Mouse (Mus musculus) heart, embryonic 12.5 days (tissue): ENCODE measurements at regions not wholly inside any gene's neighbourhood (a gene's known extent, or its start where the extent isn't known, plus 50 kb on each side); places are given as distances from the start of the nearest gene placed in this dataset.

Source experiments
- ATAC-seq: fragments of 200-750 bp; cut with Nextera tagmentation; 2 replicates; pipeline ENCODE4 v1.8.0; 2017; ENCODE audit warnings: moderate TSS enrichment, moderate library complexity; ENCODE audit not compliant: insufficient number of reproducible peaks, low FRiP score
- H3K27ac ChIP-seq: fragments of 300-500 bp; sonication (generic); 2 replicates; pipeline ENCODE4 v1.5.1; 2016; ENCODE audit warnings: mild to moderate bottlenecking, moderate library complexity; ENCODE audit not compliant: poor library complexity, severe bottlenecking
- H3K27me3 ChIP-seq: fragments of 300-500 bp; sonication (generic); replicated peaks from 2 replicates; pipeline ENCODE4 v1.6.1; 2016; ENCODE audit warnings: mild to moderate bottlenecking, moderate library complexity
- H3K36me3 ChIP-seq: fragments of 300-500 bp; sonication (generic); 2 replicates; pipeline ENCODE4 v1.6.1; 2016; ENCODE audit warnings: mild to moderate bottlenecking, moderate library complexity
- H3K4me1 ChIP-seq: fragments of 300-500 bp; sonication (generic); replicated peaks from 2 replicates; pipeline ENCODE4 v1.6.1; 2016; ENCODE audit warnings: mild to moderate bottlenecking
- H3K4me2 ChIP-seq: fragments of 300-500 bp; sonication (generic); 2 replicates; pipeline ENCODE4 v1.6.1; 2016; ENCODE audit warnings: mild to moderate bottlenecking, moderate library complexity
- H3K4me3 ChIP-seq: fragments of 300-500 bp; sonication (generic); 2 replicates; pipeline ENCODE4 v1.5.1; 2016; ENCODE audit warnings: mild to moderate bottlenecking
- H3K9ac ChIP-seq: fragments of 300-500 bp; sonication (generic); 2 replicates; pipeline ENCODE4 v1.6.1; 2016; ENCODE audit warnings: mild to moderate bottlenecking, moderate library complexity
- H3K9me3 ChIP-seq: fragments of 300-500 bp; sonication (generic); replicated peaks from 2 replicates; pipeline ENCODE4 v1.6.1; 2016; ENCODE audit warnings: mild to moderate bottlenecking, moderate library complexity
- WGBS: fragments of 180-500 bp; shearing (Covaris S2); methylation state at CpG from one replicate; pipeline ENCODE4 v1.1.7; 2016; 5-methylcytosine and 5-hydroxymethylcytosine counted together

GRCm38 (mm10) chr9:46621851-46622250, 302.1 kb upstream of the 4931429L15Rik start:
- no peak overlapping the region for H3K27ac ChIP-seq
- no peaks in the 10 kb centered on the region for H3K9me3 ChIP-seq
- 0 out of 2 replicates have a peak, but pooled peaks cover 4% of the 10 kb centered on the region for H3K27me3 ChIP-seq
- ATAC-seq = no peak
- no peak overlapping the region for H3K4me3 ChIP-seq
- no peak overlapping the region for H3K4me2 ChIP-seq
- no peaks in the 10 kb centered on the region for H3K36me3 ChIP-seq
- H3K9ac ChIP-seq = no peak overlapping the region
- no peaks in the 10 kb centered on the region for H3K4me1 ChIP-seq
- WGBS = 83% methylated on average over 6 of the region's 6 CpGs

GRCm38 (mm10) chr9:46610101-46611005, 290.6 kb upstream of the 4931429L15Rik start:
- Histone ChIP-seq H3K4me3 (no peak overlapping the region), H3K36me3 (no peaks in the 10 kb centered on the region), H3K9ac (no peak overlapping the region), H3K27ac (no peak overlapping the region), H3K27me3 (peaks cover 2% of the 10 kb centered on the region; the same call in 1 of the 2 replicates), H3K4me2 (no peak overlapping the region), H3K4me1 (peaks cover 5% of the 10 kb centered on the region; the same call in 1 of the 2 replicates), H3K9me3 (peaks cover 7% of the 10 kb centered on the region)
- 46% methylated on average over 11 of the region's 11 CpGs for WGBS
- no peak for ATAC-seq

DNA sequence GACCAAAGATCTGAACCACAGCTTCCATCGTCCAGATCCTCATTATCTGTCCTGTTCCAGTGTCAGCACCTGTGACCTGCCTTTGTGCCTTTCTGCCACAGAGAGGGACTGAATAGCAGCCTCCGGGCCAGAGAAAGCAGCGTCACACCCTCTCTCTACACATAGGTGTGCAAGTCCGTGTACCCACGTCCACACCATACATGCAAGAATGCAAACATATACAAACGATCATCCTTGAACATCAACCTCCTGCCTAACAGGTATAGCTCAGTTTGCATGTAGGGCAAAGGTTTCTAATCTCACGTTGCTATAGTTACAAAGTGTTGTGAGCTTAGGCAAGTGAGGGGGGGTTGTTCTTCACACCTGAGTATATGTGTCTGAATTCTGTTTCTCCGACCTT, 288.9 kb upstream of the 4931429L15Rik start:
- WGBS = 83% methylated on average over 8 of the region's 8 CpGs
- Histone ChIP-seq H3K4me3 (no peak overlapping the region), H3K9ac (no peak overlapping the region), H3K4me1 (peaks cover 5% of the 10 kb centered on the region; the same call in 1 of the 2 replicates), H3K27me3 (peaks cover 10% of the 10 kb centered on the region; the same call in 1 of the 2 replicates), H3K36me3 (no peaks in the 10 kb centered on the region), H3K4me2 (no peak overlapping the region), H3K9me3 (peaks cover 7% of the 10 kb centered on the region), H3K27ac (no peak overlapping the region)
- ATAC-seq = no peak

GRCm38 (mm10) chr9:46600803-46601202, 281.0 kb upstream of the 4931429L15Rik start:
- Histone ChIP-seq H3K9me3 (no peaks in the 10 kb centered on the region), H3K27ac (no peak overlapping the region), H3K36me3 (no peaks in the 10 kb centered on the region), H3K4me3 (no peak overlapping the region), H3K4me2 (peak overlapping the region; percentile 45), H3K4me1 (peaks cover 16% of the 10 kb centered on the region), H3K9ac (no peak overlapping the region), H3K27me3 (peaks cover 24% of the 10 kb centered on the region)
- ATAC-seq = no peak
- 58% methylated on average over 9 of the region's 9 CpGs for WGBS

DNA sequence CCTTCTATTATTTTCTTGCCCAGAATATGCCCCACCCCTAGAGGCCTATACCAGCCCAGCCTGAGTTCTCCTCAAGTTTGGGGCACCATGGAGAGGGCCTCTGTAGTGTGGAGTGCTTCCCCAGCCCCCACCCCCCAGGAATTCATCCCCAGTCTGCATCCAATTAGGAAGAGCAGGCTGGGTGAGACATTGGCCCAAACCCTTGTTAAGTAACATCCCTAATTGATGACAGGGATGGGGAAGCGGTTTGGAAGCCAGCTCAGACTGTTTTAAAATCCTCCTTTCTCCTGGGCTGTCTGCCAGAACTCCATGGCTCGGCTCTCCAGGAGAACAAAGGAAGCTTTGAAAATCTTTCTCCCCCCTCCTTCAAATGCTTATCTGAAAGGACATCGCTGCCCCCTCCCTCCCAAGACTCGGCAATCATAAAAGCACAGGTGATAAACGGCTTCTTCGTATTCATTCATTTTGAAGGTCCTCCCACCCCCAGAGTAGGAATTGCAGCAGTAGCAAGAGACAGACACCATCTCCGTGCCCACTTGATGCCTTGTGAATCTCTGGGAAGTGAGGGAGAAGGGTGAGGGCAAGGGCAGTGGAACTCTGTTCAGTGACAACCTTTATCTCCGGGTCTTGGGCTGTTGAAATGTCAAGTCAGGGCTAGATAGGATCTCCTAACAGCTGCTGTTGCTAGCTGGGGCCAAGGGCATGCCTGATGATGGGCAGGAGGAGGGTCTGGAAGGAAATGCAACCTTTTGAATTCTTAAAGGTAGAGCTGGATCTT, 280.3 kb upstream of the 4931429L15Rik start:
- ATAC-seq = no peak
- peaks cover 16% of the 10 kb centered on the region for H3K4me1 ChIP-seq
- H3K9me3 ChIP-seq = no peaks in the 10 kb centered on the region
- H3K27ac ChIP-seq = no peak overlapping the region
- H3K4me2 ChIP-seq = peak overlapping the region; percentile 45
- peaks cover 24% of the 10 kb centered on the region for H3K27me3 ChIP-seq
- no peak overlapping the region for H3K4me3 ChIP-seq
- no peaks in the 10 kb centered on the region for H3K36me3 ChIP-seq
- no peak overlapping the region for H3K9ac ChIP-seq
- WGBS = 13% methylated on average over 8 of the region's 8 CpGs

DNA sequence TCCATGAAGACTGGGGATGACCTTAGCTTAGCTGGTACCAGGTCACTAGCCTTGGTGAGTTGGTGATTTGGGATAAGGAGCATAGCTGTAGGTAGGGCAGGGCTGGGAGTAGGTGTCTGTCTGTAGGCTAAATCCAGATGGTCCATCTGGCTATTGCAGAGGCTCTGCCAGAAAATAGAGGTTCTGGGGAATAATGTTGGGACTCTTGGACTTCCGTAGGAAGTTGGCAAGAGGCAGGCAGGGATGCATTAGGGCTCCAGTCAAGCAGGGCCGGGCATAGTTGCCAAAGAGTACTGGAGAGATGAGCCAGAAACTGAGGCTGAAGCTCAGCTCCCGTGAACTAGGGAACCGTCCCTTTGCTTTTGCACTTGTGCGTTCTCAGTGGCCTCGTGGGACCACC, 278.7 kb upstream of the 4931429L15Rik start:
- no peak overlapping the region for H3K27ac ChIP-seq
- H3K36me3 ChIP-seq = no peaks in the 10 kb centered on the region
- ATAC-seq = no peak
- peaks cover 16% of the 10 kb centered on the region for H3K4me1 ChIP-seq
- peaks cover 16% of the 10 kb centered on the region for H3K27me3 ChIP-seq
- no peak overlapping the region for H3K4me2 ChIP-seq
- no peak overlapping the region for H3K9ac ChIP-seq
- no peak overlapping the region for H3K4me3 ChIP-seq
- H3K9me3 ChIP-seq = no peaks in the 10 kb centered on the region
- WGBS = 85% methylated on average over 6 of the region's 6 CpGs

GRCm38 (mm10) chr9:46593444-46593843, 273.7 kb upstream of the 4931429L15Rik start:
- Histone ChIP-seq H3K4me1 (no peaks in the 10 kb centered on the region), H3K27ac (no peak overlapping the region), H3K36me3 (no peaks in the 10 kb centered on the region), H3K4me3 (no peak overlapping the region), H3K9ac (no peak overlapping the region), H3K4me2 (no peak overlapping the region), H3K27me3 (no peaks in the 10 kb centered on the region), H3K9me3 (no peaks in the 10 kb centered on the region)
- WGBS = 76% methylated on average over 6 of the region's 6 CpGs
- ATAC-seq = no peak

DNA sequence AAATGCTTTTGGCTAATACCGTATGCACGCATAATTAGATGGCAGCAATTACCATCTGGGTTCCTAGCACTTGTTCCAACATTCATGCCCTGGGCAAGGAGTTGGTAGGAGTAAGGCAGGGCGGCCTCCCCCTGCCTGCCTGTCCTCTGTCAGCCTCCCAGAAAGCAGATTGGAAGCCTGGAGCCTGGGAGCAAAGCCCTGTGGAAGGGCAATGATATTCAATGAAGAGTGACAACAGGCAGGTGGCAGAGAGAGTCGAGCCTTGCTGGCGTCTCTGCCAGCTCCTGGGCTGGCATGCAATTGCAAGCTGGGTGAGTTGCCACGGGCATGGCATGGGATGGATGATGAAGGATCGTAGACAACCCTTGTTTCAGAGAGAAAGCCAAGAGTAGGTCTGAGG, 273.1 kb upstream of the 4931429L15Rik start:
- no peak overlapping the region for H3K4me3 ChIP-seq
- no peaks in the 10 kb centered on the region for H3K4me1 ChIP-seq
- no peaks in the 10 kb centered on the region for H3K27me3 ChIP-seq
- no peak overlapping the region for H3K4me2 ChIP-seq
- H3K27ac ChIP-seq = no peak overlapping the region
- H3K36me3 ChIP-seq = no peaks in the 10 kb centered on the region
- no peaks in the 10 kb centered on the region for H3K9me3 ChIP-seq
- no peak overlapping the region for H3K9ac ChIP-seq
- ATAC-seq = no peak
- 83% methylated on average over 7 of the region's 7 CpGs for WGBS

DNA sequence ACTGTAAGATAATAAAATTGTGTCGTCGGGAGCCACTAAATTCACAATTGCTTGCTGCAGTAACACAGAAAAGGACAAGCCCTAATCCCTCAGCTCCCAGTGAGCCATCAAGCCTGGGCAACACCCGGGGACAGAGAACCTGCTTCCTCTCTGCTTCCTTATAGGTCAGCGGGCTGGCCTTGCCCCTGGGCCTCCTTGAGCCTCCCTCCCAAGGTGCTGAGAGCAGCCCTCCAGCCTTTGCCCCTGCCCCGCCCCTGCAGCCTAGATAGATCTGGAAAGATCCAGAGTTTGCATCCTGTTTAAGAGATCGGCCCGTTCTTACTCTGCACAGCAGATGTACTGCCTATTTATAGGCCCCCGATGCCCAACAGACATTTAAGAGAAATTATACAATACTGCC, 267.0 kb upstream of the 4931429L15Rik start:
- WGBS = 67% methylated on average over 8 of the region's 8 CpGs
- peaks cover 4% of the 10 kb centered on the region; the same call in 1 of the 2 replicates for H3K9me3 ChIP-seq
- ATAC-seq = no peak
- no peaks in the 10 kb centered on the region for H3K4me1 ChIP-seq
- H3K4me3 ChIP-seq = no peak overlapping the region
- no peak overlapping the region for H3K4me2 ChIP-seq
- no peaks in the 10 kb centered on the region for H3K36me3 ChIP-seq
- no peak overlapping the region for H3K9ac ChIP-seq
- H3K27me3 ChIP-seq = no peaks in the 10 kb centered on the region
- H3K27ac ChIP-seq = no peak overlapping the region

- Histone ChIP-seq H3K9me3 (peaks cover 12% of the 10 kb centered on the region), H3K36me3 (no peaks in the 10 kb centered on the region), H3K9ac (no peak overlapping the region), H3K4me2 (no peak overlapping the region), H3K27me3 (no peaks in the 10 kb centered on the region), H3K27ac (no peak overlapping the region), H3K4me3 (no peak overlapping the region), H3K4me1 (no peaks in the 10 kb centered on the region)
- no peak for ATAC-seq
- WGBS = 34% methylated on average over 4 of the region's 4 CpGs
These were observed 262.1 kb upstream of the 4931429L15Rik start for GRCm38 (mm10) chr9:46581844-46582243.

DNA sequence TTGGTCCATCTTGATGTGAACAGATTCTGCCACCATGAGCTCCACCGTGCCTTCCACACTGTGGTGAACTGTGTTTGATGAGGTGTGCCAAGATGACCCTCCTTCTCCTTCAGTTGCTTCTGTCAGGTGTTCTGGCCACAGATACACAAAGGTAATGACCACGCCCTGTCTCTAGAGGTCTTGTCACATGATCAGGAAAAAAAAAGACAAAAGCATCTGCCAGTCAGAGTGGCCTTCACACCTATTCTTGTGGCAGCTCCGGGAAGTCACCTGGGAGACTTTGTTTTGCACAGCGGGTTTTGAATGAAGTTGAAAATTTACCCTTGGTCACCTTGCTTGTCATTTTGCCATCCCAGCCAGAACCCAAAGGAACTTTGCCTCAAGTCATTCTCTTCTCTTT, 242.5 kb upstream of the 4931429L15Rik start:
- no peaks in the 10 kb centered on the region for H3K4me1 ChIP-seq
- H3K27me3 ChIP-seq = peaks cover 18% of the 10 kb centered on the region; the same call in 1 of the 2 replicates
- ATAC-seq = no peak
- H3K27ac ChIP-seq = no peak overlapping the region
- no peaks in the 10 kb centered on the region for H3K36me3 ChIP-seq
- H3K9me3 ChIP-seq = no peaks in the 10 kb centered on the region
- no peak overlapping the region for H3K4me3 ChIP-seq
- H3K4me2 ChIP-seq = no peak overlapping the region
- no peak overlapping the region for H3K9ac ChIP-seq
- 81% methylated on average over 4 of the region's 4 CpGs for WGBS
